Mouse (Mus musculus) embryonic facial prominence, embryonic 10.5 days (tissue): ENCODE measurements around the gene Dph3. TPM values are rescaled to one million over a fixed set of nuclear protein-coding genes. Genes with fewer than 3 reads are reported as not detected.
"Not testable (repeated sequence)": the region's sequence is repeated elsewhere in the genome, so short reads cannot be mapped to it uniquely, and the experiment has no call there.

Experiments used
- DNase-seq: peaks from one replicate; pipeline ENCODE4 v3.0.0-alpha.2; 2017; ENCODE audit warnings: low spot score
- H3K27ac ChIP-seq: fragments of 300-500 bp; sonication (generic); replicated peaks from 2 replicates; pipeline ENCODE4 v1.5.1; 2016; ENCODE audit warnings: mild to moderate bottlenecking
- H3K27me3 ChIP-seq: fragments of 300-500 bp; sonication (generic); replicated peaks from 2 replicates; pipeline ENCODE4 v1.6.1; 2016; ENCODE audit warnings: low read depth, mild to moderate bottlenecking; ENCODE audit not compliant: poor library complexity, severe bottlenecking
- H3K36me3 ChIP-seq: fragments of 300-500 bp; sonication (generic); replicated peaks from 2 replicates; pipeline ENCODE4 v1.6.1; 2016; ENCODE audit warnings: mild to moderate bottlenecking, moderate library complexity
- H3K4me1 ChIP-seq: fragments of 300-500 bp; sonication (generic); 2 replicates; pipeline ENCODE4 v1.6.1; 2016
- H3K4me3 ChIP-seq: fragments of 300-500 bp; sonication (generic); 2 replicates; pipeline ENCODE4 v1.5.1; 2016; ENCODE audit warnings: mild to moderate bottlenecking, moderate library complexity
- H3K9me3 ChIP-seq: fragments of 300-500 bp; sonication (generic); 2 replicates; pipeline ENCODE4 v1.6.1; 2016; ENCODE audit warnings: mild to moderate bottlenecking
- WGBS: fragments of 180-500 bp; shearing (Covaris S2); methylation state at CpG from one replicate; pipeline ENCODE4 v1.1.7; 2016; 5-methylcytosine and 5-hydroxymethylcytosine counted together
- polyA plus RNA-seq: library from polyadenylated mRNA; unstranded; fragments of >200 nt; fragmentation: Nextera tagmentation; extraction: Ambion mirVana; gene quantifications from 2 replicates; pipeline ENCODE4 v1.2.1, GENCODE M21; 2016

Gene Dph3
- polyA plus RNA-seq, 1 experiment from 2014 or later: 98.8 TPM

DNA sequence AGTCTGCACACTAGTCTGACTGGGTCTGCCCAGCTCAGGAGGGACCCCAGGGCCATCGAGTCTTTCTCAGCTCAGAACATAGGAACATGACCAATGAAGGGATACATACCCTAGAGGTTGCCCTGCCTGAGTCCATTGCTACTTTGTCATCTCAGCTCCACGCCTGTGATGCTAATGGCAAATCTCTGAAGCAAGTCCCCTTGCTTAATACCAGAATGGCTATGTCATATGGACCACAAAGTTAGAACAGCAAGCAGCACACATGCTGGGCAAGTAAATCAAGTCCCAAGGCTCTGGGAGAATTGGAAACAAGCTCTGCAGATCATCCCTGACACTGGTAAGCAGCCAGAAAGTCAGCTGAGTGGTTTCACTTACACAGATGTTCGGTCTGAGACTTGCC, 13.4 kb upstream of the Dph3 start:
- Histone ChIP-seq H3K4me1 (no peaks in the 10 kb centered on the region), H3K27me3 (no peaks in the 10 kb centered on the region), H3K36me3 (peaks cover 89% of the 10 kb centered on the region), H3K9me3 (no peaks in the 10 kb centered on the region), H3K4me3 (no peak overlapping the region), H3K27ac (no peak overlapping the region)
- WGBS: 89% methylated on average over 3 of the region's 3 CpGs
- DNase-seq: no peak

DNA sequence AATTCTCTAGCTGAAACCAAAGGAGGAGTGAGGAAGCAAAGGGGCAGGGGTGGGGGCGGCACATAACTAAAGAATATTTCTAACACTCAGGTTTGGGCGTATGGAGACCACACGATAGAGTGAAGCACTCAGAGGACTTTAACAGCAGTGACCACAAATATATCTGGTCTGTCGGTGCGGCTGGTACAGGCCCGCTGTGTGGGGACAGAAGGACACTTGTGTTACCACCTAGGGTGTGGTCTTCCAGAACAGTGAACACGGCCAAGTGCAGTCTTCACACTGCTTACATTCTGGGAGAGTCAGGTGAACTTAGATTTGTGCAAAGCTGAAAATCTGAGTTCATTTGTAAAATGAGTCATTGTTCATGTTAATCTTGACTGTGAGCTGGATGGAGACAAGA, 12.2 kb upstream of the Dph3 start:
- DNase-seq: no peak
- Histone ChIP-seq H3K36me3 (peaks cover 90% of the 10 kb centered on the region), H3K27ac (no peak overlapping the region), H3K9me3 (no peaks in the 10 kb centered on the region), H3K4me3 (no peak overlapping the region), H3K4me1 (no peaks in the 10 kb centered on the region), H3K27me3 (no peaks in the 10 kb centered on the region)
- WGBS: 93% methylated on average over 7 of the region's 7 CpGs

DNA sequence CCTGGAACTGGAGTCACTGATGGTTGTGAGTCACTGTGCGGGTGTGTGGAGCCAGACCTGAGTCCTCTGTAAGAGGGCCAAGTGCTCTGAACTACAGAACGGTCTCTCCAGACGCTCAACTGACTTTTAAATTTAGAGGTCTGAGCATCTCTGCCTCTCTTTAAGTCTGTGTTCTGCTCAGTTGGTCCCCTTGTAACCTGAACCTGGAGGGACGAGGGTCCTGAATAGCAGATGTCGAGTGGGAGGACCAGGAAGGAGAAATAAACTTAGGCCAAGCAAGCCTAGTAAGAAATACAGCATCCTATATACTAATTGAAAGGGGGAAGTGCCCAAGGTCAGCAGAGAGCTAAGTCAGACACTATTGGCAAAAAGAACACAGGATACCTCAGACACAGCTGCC, 11.2 kb upstream of the Dph3 start:
- Histone ChIP-seq H3K4me1 (peaks cover 8% of the 10 kb centered on the region), H3K27me3 (no peaks in the 10 kb centered on the region), H3K27ac (no peak overlapping the region), H3K9me3 (no peaks in the 10 kb centered on the region), H3K4me3 (no peak overlapping the region), H3K36me3 (peaks cover 89% of the 10 kb centered on the region)
- no peak for DNase-seq
- 87% methylated on average over 5 of the region's 5 CpGs for WGBS

DNA sequence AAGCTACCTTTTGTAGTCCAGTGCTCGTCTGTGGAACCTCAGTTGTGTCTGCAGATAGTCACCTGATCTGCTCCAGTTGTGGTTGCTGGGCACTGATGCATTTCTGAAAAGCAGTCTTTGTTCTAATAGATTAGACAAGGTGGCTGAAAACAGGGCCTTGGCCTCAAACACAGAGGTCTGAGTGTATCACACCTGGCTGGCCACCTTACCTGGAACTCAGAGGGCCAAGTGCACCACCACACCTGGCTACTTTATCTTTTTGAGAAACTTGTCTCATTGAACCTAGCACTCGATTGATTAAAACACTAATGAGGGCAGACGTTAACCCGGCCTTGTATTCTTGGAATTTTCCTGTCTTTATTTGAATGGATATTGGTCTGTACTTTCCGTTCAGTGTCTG, 10.1 kb upstream of the Dph3 start:
- 86% methylated on average over 5 of the region's 5 CpGs for WGBS
- Histone ChIP-seq H3K4me1 (peaks cover 19% of the 10 kb centered on the region), H3K27ac (no peak overlapping the region), H3K9me3 (no peaks in the 10 kb centered on the region), H3K4me3 (no peak overlapping the region), H3K36me3 (peaks cover 82% of the 10 kb centered on the region), H3K27me3 (no peaks in the 10 kb centered on the region)
- no peak for DNase-seq

DNA sequence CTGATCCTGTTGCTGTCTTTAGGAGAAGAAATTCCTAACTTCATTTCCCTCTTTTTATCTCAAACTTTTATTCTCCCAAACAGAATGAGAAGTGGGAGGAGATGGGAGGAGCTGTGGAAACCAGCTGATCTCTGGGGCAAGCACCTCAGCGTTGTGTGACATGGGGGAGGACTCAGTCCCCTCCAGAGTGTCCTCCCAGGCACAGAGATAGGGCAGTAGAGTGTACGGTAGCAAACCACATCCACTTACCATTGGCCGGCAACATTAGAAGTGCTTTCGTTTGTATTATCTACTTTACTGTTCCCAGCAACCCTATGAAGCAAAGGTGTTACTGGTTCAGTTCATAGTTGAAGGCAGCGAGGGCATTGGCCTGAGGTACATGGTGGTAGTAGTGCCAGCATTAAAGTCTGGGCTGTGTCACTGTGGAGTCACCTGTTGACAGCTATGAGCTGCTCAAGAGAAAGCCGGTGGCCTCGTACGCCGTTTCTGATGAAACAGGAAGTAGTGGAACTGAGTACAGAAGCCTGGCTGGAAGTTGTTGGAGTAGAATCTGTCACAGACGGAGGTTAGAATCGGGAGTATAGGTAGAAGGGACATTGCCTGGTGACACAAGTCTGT, 8.1 kb upstream of the Dph3 start:
- Histone ChIP-seq H3K27me3 (no peaks in the 10 kb centered on the region), H3K9me3 (no peaks in the 10 kb centered on the region), H3K27ac (no peak overlapping the region), H3K4me1 (peaks cover 31% of the 10 kb centered on the region), H3K4me3 (no peak overlapping the region), H3K36me3 (peaks cover 62% of the 10 kb centered on the region)
- no peak for DNase-seq
- 89% methylated on average over 11 of the region's 11 CpGs for WGBS

DNA sequence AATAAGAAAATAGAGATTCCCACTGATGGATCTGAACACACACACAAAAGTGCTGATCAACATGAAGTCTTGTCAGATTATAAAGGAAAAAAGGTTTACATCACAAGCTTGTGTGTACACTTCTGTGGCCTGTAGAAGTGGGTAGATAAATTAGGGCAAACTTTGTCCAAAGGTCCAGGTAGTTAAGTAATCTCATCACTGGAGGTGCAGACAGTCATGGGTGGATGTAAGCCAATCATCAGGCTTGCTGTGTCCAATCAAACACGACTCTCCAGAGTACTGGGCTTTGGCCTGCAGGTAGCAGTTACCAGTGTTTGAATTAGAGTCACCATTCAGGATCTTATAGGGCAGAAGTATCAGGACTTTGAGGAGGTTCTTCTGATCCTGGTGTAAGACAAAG, 7.5 kb upstream of the Dph3 start:
- 83% methylated on average over 1 of the region's 1 CpGs for WGBS
- Histone ChIP-seq H3K4me3 (no peak overlapping the region), H3K27me3 (no peaks in the 10 kb centered on the region), H3K27ac (no peak overlapping the region), H3K36me3 (peaks cover 56% of the 10 kb centered on the region), H3K9me3 (no peaks in the 10 kb centered on the region), H3K4me1 (peaks cover 31% of the 10 kb centered on the region)
- DNase-seq: no peak

DNA sequence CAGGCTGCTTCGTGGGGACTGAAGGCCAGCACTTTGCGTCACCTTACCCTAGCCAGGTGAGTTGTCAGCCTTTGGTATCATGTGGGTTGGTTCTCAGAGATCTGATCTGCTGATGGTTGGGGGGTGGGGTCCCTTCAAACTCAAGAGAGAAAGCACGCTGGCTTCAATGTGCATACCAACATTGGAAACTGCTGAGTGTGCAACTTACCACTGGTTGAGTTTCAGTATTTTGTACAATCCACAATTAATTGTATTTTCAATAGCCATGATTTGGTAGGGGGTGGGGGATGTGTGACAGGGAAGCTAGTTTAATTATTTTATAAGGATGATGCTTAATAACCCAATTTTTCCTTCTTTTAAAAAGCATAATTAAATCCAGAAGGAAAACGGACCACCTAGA, 6.2 kb upstream of the Dph3 start:
- Histone ChIP-seq H3K27ac (peak overlapping the region; percentile 40; the same call in 1 of the 2 replicates), H3K4me1 (peaks cover 35% of the 10 kb centered on the region), H3K4me3 (no peak overlapping the region; the same call in 1 of the 2 replicates), H3K27me3 (no peaks in the 10 kb centered on the region), H3K9me3 (no peaks in the 10 kb centered on the region), H3K36me3 (peaks cover 43% of the 10 kb centered on the region)
- peak; percentile 19 for DNase-seq
- WGBS: 73% methylated on average over 4 of the region's 4 CpGs

DNA sequence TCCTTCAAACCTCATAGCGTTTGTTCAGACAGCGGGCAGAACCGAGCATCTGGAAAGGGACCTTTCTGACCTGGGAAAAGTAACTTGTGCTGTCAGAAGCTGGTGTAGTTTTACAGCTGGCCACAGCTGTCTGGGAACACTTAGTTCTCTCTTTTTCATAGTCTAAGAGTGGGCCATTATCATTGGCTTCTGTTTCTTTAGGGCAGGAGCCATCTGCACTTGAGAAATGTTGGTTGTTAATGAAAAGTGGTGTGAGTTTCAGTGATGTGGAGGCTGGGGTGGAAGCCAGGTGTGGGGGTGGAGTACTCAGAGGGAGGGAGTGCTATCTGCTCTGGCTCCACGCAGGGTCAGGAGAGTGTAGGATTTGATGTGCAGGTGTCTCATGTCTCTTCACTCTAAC, 5.6 kb upstream of the Dph3 start:
- 45% methylated on average over 4 of the region's 4 CpGs for WGBS
- Histone ChIP-seq H3K27me3 (no peaks in the 10 kb centered on the region), H3K4me1 (peaks cover 41% of the 10 kb centered on the region), H3K4me3 (no peak overlapping the region; the same call in 1 of the 2 replicates), H3K27ac (peak overlapping the region; percentile 40; the same call in 1 of the 2 replicates), H3K36me3 (peaks cover 38% of the 10 kb centered on the region), H3K9me3 (no peaks in the 10 kb centered on the region)
- peak; percentile 61 for DNase-seq

DNA sequence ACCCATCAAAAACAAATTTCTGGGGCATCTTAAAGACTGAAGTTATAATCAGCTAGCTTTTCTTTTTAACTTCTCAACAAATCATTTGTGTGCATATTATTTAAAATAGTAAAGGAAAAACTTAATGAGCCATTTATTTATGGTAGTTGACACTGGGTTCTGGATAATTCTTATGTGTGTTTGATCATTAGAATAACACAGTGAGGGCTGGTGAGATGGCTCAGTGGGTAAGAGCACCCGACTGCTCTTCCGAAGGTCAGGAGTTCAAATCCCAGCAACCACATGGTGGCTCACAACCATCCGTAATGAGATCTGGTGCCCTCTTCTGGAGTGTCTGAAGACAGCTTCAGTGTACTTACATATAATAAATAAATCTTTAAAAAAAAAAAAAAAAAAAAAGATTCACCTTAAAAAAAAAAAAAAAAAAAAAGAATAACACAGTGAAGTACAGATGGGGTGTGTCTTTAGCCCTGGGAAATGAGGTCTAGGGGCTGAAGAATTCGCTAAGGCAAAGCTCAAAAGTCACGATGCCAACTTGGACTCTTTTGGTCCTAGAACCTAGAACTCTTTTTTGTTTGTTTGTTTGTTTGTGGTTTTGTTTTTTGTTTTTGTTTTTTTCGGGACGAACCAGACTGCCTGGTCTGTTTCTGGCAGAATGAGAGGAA, 2.2 kb upstream of the Dph3 start:
- Histone ChIP-seq H3K4me1 (peaks cover 54% of the 10 kb centered on the region), H3K36me3 (peaks cover 13% of the 10 kb centered on the region)
- not testable (repeated sequence) for H3K4me3 ChIP-seq, DNase-seq, H3K27me3 ChIP-seq, H3K9me3 ChIP-seq, H3K27ac ChIP-seq
- WGBS: 87% methylated on average over 7 of the region's 7 CpGs

DNA sequence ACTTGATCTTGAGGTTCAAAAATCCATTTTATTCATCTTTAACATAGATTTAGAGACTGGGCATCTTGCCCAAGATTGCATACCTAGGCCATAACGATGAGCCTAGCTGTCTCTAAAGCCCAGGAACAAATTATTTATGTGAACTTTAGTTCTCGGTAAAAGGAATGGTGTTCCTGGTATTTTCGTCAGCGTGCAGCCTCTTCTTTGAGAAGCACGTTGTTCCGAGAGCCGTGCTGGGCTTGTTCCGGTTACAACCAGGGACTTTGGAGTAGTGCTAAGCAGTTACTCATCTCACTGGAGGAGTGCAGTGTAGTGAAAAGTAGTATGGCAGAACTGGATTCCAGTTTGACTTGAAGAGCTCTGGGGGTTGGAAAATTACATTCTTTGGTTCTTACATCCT, 697 bp upstream of the Dph3 start:
- no peaks in the 10 kb centered on the region for H3K27me3 ChIP-seq
- peaks cover 41% of the 10 kb centered on the region for H3K4me1 ChIP-seq
- no peak for DNase-seq
- H3K36me3 ChIP-seq: peaks cover 19% of the 10 kb centered on the region
- H3K4me3 ChIP-seq: peak overlapping the region; percentile 74
- no peaks in the 10 kb centered on the region for H3K9me3 ChIP-seq
- WGBS: 39% methylated on average over 8 of the region's 8 CpGs
- peak overlapping the region; percentile 87 for H3K27ac ChIP-seq

DNA sequence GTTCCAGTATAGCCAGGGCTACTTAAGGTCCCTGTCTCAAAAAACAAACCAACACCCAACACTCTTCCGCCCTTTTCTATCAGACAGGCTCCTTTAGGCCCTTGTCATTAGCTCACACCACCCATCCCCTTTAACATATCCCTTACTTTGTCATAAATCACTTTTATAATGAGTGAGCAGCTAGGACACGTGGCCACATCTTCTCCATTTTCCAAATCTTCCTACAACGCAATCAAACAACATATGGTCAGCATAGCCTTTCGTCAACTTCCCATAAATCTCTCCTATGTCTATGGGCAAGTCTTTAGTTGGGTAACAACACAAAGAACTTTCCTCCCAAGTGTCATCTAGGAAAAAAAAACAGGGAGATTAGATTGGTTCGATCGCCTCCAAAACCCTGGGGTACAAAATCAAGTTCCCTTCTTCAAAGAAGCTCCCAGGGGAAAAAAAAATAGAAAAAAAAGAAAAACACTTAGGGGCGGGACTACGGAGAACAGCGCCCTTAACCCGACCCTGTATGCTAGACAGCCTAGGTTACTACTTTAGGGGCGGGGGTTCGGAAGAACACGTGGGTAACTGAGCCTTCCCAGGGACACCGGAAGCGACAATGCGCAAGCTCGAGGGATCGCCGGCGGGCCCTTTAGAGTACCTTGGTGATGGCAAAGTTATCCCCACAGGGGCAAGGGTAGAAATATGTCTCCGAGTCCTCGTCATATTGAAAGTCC, 606 bp downstream of the Dph3 start, which contains the start of gene Oxnad1:
Gene Oxnad1, plus strand, starts transcription at position 614 of the 725 bp plus-strand sequence.
- Histone ChIP-seq H3K36me3 (peaks cover 28% of the 10 kb centered on the region), H3K27ac (peak within 1 kb of the TSS; percentile 87), H3K27me3 (no peaks in the 10 kb centered on the region), H3K4me3 (peak within 1 kb of the TSS; percentile 74), H3K4me1 (peaks cover 28% of the 10 kb centered on the region), H3K9me3 (no peaks in the 10 kb centered on the region)
- WGBS: 4% methylated on average over 22 of the region's 22 CpGs
- DNase-seq: no peak

DNA sequence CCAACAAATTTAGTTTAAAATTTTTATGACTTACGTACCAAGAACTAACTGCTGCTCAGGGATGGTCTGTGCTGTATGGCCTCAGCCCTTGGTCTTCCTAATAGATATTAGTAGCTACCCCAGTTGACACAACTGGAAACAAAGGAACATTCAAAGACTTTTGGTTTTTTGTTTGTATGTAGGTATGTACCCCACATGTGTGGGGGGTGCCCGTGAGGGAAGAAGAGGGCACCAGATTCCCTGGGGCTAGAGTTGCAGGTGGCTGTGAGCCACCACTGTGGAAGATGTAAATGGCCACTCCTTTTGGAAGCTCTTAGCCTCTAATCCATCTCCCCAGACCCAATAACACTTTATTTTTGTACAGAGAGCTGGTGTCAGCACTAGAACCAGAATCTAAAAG, 2.1 kb downstream of the Dph3 start:
- H3K4me3 ChIP-seq: no peak overlapping the region
- peaks cover 23% of the 10 kb centered on the region for H3K4me1 ChIP-seq
- peaks cover 30% of the 10 kb centered on the region for H3K36me3 ChIP-seq
- DNase-seq: no peak
- H3K9me3 ChIP-seq: no peaks in the 10 kb centered on the region
- H3K27ac ChIP-seq: no peak overlapping the region
- no peaks in the 10 kb centered on the region for H3K27me3 ChIP-seq
- WGBS: 94% methylated on average over 2 of the region's 2 CpGs

DNA sequence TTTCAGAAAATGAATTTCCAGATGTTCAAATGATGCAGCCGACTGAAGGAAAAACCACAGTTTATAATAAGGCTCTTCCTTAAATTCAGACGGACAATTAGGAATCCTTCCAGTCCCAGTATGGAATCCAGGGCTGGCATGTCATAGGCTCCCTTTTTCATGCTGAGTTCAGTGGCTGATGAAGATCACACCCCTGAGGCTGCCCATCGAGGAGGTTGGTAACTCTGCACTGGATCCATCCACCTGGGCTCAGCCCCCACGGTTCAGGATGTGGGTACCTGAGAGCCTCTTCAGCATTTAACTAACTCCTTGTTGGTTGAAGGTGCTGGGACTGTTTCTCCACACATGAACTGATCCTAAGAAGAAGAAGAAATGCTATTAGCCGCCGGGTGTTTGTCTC, 2.6 kb downstream of the Dph3 start:
- DNase-seq: no peak
- no peak overlapping the region for H3K27ac ChIP-seq
- 94% methylated on average over 6 of the region's 6 CpGs for WGBS
- H3K27me3 ChIP-seq: no peaks in the 10 kb centered on the region
- H3K4me1 ChIP-seq: peaks cover 23% of the 10 kb centered on the region
- no peaks in the 10 kb centered on the region for H3K9me3 ChIP-seq
- H3K36me3 ChIP-seq: peaks cover 30% of the 10 kb centered on the region
- H3K4me3 ChIP-seq: no peak overlapping the region
